Mouse (Mus musculus) heart, adult 2 months (tissue): ENCODE measurements around the gene Sdsl.

Source experiments
- CTCF ChIP-seq: fragments of 200-600 bp; IDR thresholded peaks from 2 replicates; pipeline ENCODE4 v1.8.1; 2022; ENCODE audit warnings: antibody characterized with exemption, mild to moderate bottlenecking, moderate library complexity
- EP300 ChIP-seq: fragments of 200-500 bp; IDR thresholded peaks from 2 replicates; pipeline ENCODE4 v1.6.1; 2011; ENCODE audit warnings: low read depth, low read length, control low read depth; ENCODE audit not compliant: insufficient read depth

DNA sequence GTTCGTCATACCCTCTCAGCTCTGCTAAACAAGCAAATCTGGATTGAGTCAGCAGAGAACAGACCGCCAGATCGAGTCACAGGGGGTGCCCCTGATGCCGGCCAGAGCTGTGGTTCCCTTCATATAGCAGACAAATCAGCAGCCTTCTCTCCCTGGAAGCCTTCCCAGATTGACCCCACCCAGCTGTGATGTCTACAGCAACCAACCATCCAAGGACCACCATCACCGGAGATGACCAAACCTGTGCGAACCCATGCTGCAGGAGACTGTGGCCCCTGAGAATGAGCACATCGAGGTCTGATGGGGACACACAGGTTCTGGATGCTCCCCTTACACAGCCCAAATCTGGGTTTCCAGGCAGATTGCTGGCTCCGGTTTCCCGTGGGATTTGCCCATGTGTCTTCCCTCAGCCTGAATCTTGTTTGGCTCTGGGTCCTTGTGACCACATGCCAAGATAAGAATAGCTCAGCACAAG lies 29.6 kb upstream of the Sdsl start:
- no peak for TF ChIP-seq CTCF
- no peak for TF ChIP-seq EP300
